Mouse (Mus musculus): ENCODE results near the gene Sae1. TPM values are rescaled to one million over a fixed set of nuclear protein-coding genes. Genes with fewer than 3 reads are reported as not detected.

The Sae1 gene
- polyA plus RNA-seq, 1 experiment: 61.0 TPM

DNA sequence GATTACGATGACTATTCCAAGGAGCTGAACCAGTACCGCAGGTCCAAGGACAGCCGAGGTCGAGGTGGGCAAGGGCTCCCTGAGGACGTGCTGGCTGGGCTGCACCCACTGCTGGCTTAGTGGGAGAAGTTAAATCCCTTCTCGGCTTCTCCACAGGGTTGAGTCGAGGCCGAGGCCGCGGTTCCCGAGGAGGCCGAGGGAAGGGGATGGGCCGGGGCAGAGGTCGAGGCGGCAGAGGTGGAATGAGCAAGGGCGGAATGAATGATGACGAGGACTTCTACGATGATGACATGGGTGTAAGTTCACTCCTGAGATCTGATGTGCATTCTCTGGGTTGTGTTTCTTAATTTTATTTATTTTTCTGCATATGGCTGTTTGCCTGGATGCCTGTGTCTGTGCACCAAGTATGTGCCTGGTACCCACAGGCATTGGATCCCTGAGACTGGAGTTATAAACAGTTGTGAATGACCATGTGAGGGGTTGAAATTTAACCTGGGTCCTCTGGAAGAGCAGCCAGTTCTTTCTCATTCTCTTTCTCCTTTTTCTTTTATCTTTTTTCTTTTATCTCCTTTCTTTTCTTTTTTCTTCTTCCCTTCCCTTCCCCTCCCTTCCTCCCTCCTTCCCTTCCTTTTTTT is 34.7 kb upstream of the Sae1 start:
- no peak for TF ChIP-seq CTCF (IDR thresholded peaks at IDR 0.05; ENCODE audit: borderline replicate concordance, control insufficient read depth, extremely low read depth, insufficient read depth, low read length, poor library complexity)
- TF ChIP-seq POLR2A (IDR thresholded peaks at IDR 0.05; ENCODE audit: control insufficient read depth, extremely low read depth, insufficient read depth, low read length, poor library complexity): no peak

DNA sequence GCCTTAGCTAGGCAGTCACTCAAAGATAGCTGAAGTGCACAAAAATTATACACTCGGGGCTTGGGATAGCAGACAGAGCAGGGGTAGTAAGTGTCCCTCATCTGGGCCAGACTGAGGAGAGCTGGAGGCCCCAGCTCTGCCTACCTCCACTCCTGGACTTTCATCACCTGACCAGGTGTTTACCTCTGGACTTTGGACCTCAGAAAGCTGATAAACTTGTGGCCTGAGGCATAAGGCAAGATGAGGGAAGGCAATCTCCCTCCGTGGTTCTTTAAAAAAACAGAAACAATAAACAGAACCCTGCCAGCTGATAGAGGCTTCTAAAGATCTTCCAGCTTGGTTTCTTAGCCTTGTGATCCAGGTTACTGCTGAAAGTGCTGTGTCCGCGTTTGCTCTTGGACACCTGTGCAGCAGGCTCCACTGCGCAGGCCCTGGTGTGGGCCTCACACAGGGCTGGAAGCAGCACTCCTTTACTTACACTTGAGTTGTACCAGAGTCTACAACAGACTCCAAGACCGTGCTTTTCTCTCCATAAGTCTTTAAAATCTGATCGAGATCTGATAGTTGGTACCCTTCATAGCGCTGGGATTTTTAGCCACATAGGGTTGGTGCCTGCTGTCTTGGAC is 33.0 kb upstream of the Sae1 start:
- TF ChIP-seq POLR2A (IDR thresholded peaks at IDR 0.05; ENCODE audit: control insufficient read depth, extremely low read depth, insufficient read depth, low read length, poor library complexity): no peak
- Histone ChIP-seq H3K27ac (ENCODE audit: control insufficient read depth, insufficient read depth, low read length) (no peak overlapping the region), H3K36me3 (ENCODE audit: control insufficient read depth, insufficient read depth, low read length) (peaks cover 92% of the 10 kb centered on the region), H3K27me3 (ENCODE audit: control insufficient read depth, insufficient read depth, low read length) (no peaks in the 10 kb centered on the region), H3K4me3 (ENCODE audit: control insufficient read depth, insufficient read depth, low read length) (no peak overlapping the region), H3K4me1 (replicated peaks; ENCODE audit: control insufficient read depth, insufficient read depth, low read length) (no peaks in the 10 kb centered on the region)
- DNase-seq: no peak
- WGBS: 96% methylated on average over 8 of the region's 8 CpGs

More for the DNA sequence above, 34.7 kb upstream of the Sae1 start:
- no peak overlapping the region for H3K4me3 ChIP-seq (ENCODE audit: control insufficient read depth, insufficient read depth, low read length)
- no peaks in the 10 kb centered on the region for H3K4me1 ChIP-seq (replicated peaks; ENCODE audit: control insufficient read depth, insufficient read depth, low read length)
- peaks cover 92% of the 10 kb centered on the region for H3K36me3 ChIP-seq (ENCODE audit: control insufficient read depth, insufficient read depth, low read length)
- no peak overlapping the region for H3K27ac ChIP-seq (ENCODE audit: control insufficient read depth, insufficient read depth, low read length)
- H3K27me3 ChIP-seq (ENCODE audit: control insufficient read depth, insufficient read depth, low read length): no peaks in the 10 kb centered on the region
- DNase-seq: no peak
- WGBS: 97% methylated on average over 18 of the region's 18 CpGs

DNA sequence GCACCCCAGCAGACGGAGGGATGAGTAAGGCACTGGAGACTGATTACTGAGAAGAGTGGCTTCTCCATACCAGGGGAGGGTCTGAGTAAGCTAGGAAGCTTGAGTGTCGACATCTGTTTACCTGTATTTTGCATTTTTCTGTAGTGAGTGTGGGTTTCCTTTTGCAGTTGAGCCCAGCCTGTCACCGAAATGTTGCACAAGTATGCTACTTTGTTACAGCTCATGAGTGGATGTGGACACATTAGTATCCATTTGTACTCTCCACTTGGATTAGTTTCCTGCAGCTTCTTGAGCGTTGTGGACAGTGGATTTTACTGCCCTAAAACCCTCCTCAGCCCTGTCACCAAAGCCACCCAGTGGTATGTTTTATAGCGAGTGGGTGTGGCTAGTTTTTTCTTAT is 31.1 kb upstream of the Sae1 start:
- no peaks in the 10 kb centered on the region for H3K27me3 ChIP-seq (ENCODE audit: control insufficient read depth, insufficient read depth, low read length)
- DNase-seq: no peak
- H3K4me3 ChIP-seq (ENCODE audit: control insufficient read depth, insufficient read depth, low read length): no peak overlapping the region
- H3K4me1 ChIP-seq (replicated peaks; ENCODE audit: control insufficient read depth, insufficient read depth, low read length): no peaks in the 10 kb centered on the region
- H3K36me3 ChIP-seq (ENCODE audit: control insufficient read depth, insufficient read depth, low read length): peaks cover 73% of the 10 kb centered on the region
- H3K27ac ChIP-seq (ENCODE audit: control insufficient read depth, insufficient read depth, low read length): no peak overlapping the region
- WGBS: 93% methylated on average over 5 of the region's 5 CpGs
- TF ChIP-seq POLR2A (IDR thresholded peaks at IDR 0.05; ENCODE audit: control insufficient read depth, extremely low read depth, insufficient read depth, low read length, poor library complexity) (no peak), CTCF (IDR thresholded peaks at IDR 0.05; ENCODE audit: borderline replicate concordance, control insufficient read depth, extremely low read depth, insufficient read depth, low read length, poor library complexity) (no peak)

DNA sequence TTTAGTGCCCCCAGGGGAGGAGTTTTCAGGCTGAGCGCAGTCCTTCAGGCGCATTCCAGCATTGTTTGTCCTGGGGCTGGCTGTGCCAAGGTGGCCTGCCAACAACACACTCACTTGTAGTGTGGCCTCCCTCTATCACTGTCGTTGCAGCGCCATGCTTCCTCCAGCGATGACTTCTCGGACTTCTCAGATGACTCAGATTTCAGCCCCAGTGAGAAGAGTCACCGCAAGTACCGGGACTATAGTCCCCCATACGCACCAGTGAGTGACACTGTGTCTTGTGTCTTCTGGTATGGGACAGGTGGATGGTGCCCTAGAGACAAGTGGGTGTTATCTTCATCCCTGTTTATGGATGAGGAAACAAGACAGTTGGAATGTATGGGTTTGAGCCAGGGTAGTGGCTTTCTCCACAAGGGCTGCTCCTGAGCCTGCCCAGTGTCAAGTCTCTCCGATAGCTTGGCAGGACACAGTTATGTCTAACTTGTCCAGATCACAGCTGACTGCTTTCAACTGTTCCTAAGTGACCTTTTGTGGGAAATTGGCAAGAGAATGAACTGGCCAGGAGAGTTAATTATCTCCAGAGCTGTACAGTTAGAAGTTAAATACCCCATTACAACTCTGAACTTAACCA is 29.6 kb upstream of the Sae1 start:
- 90% methylated on average over 10 of the region's 10 CpGs for WGBS
- Histone ChIP-seq H3K36me3 (ENCODE audit: control insufficient read depth, insufficient read depth, low read length) (peaks cover 59% of the 10 kb centered on the region), H3K27ac (ENCODE audit: control insufficient read depth, insufficient read depth, low read length) (no peak overlapping the region), H3K4me1 (replicated peaks; ENCODE audit: control insufficient read depth, insufficient read depth, low read length) (no peaks in the 10 kb centered on the region), H3K4me3 (ENCODE audit: control insufficient read depth, insufficient read depth, low read length) (no peak overlapping the region), H3K27me3 (ENCODE audit: control insufficient read depth, insufficient read depth, low read length) (no peaks in the 10 kb centered on the region)
- no peak for TF ChIP-seq CTCF (IDR thresholded peaks at IDR 0.05; ENCODE audit: borderline replicate concordance, control insufficient read depth, extremely low read depth, insufficient read depth, low read length, poor library complexity)
- TF ChIP-seq POLR2A (IDR thresholded peaks at IDR 0.05; ENCODE audit: control insufficient read depth, extremely low read depth, insufficient read depth, low read length, poor library complexity): no peak
- no peak for DNase-seq

DNA sequence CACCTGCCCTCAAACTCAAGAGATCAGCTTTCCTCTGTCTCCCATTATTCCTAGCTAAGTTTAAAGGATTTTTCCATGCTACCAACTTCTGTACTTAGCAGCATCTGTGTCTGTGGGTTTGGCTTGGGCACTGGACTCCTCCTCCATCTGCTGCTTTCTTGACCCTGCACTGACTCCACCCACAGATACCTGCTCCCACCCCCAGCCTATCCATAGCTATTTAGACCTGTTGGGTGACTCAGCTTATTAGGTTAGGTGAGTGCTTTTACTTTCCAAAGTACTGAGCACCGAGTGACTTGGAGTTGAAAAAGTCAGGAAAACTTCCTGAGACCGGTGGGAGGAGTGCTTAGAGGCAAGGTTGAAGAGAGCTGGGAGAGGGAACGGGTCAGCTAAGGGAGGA is 27.8 kb upstream of the Sae1 start:
- 97% methylated on average over 3 of the region's 3 CpGs for WGBS
- TF ChIP-seq POLR2A (IDR thresholded peaks at IDR 0.05; ENCODE audit: control insufficient read depth, extremely low read depth, insufficient read depth, low read length, poor library complexity) (no peak), CTCF (IDR thresholded peaks at IDR 0.05; ENCODE audit: borderline replicate concordance, control insufficient read depth, extremely low read depth, insufficient read depth, low read length, poor library complexity) (no peak)
- Histone ChIP-seq H3K27ac (ENCODE audit: control insufficient read depth, insufficient read depth, low read length) (peak overlapping the region; percentile 38; the same call in 1 of the 2 replicates), H3K27me3 (ENCODE audit: control insufficient read depth, insufficient read depth, low read length) (no peaks in the 10 kb centered on the region), H3K4me3 (ENCODE audit: control insufficient read depth, insufficient read depth, low read length) (no peak overlapping the region), H3K4me1 (replicated peaks; ENCODE audit: control insufficient read depth, insufficient read depth, low read length) (no peaks in the 10 kb centered on the region), H3K36me3 (ENCODE audit: control insufficient read depth, insufficient read depth, low read length) (peaks cover 41% of the 10 kb centered on the region)
- no peak for DNase-seq

DNA sequence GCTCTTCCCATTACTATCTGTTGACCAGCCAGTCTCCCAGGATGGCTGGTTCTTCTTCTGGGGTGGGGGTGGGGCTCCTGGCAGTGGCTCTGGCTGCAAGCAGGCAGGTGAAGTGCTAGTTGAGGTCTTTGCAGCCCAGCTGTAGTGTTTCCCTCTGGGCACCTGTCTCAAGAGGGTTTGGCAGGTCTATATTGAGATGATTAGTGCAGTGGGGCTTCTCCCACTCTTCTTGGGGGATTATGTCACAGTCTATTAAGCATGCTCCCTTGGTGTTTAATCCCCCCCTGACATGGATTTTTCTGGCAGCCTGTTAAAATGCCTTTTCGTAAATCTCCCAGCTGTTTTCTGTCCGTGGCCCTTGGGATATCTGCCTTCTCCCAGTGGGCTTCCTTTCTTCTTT is 25.3 kb upstream of the Sae1 start:
- peaks cover 16% of the 10 kb centered on the region for H3K36me3 ChIP-seq (ENCODE audit: control insufficient read depth, insufficient read depth, low read length)
- no peaks in the 10 kb centered on the region for H3K4me1 ChIP-seq (replicated peaks; ENCODE audit: control insufficient read depth, insufficient read depth, low read length)
- no peak overlapping the region for H3K4me3 ChIP-seq (ENCODE audit: control insufficient read depth, insufficient read depth, low read length)
- TF ChIP-seq POLR2A (IDR thresholded peaks at IDR 0.05; ENCODE audit: control insufficient read depth, extremely low read depth, insufficient read depth, low read length, poor library complexity) (no peak), CTCF (IDR thresholded peaks at IDR 0.05; ENCODE audit: borderline replicate concordance, control insufficient read depth, extremely low read depth, insufficient read depth, low read length, poor library complexity) (no peak)
- 97% methylated on average over 2 of the region's 2 CpGs for WGBS
- no peaks in the 10 kb centered on the region for H3K27me3 ChIP-seq (ENCODE audit: control insufficient read depth, insufficient read depth, low read length)
- no peak for DNase-seq
- H3K27ac ChIP-seq (ENCODE audit: control insufficient read depth, insufficient read depth, low read length): no peak overlapping the region

Measured in thymus, adult 2 months (tissue).